Comparison of ENCODE assay signal across 7 mouse cellular contexts in the genomic region with DNA sequence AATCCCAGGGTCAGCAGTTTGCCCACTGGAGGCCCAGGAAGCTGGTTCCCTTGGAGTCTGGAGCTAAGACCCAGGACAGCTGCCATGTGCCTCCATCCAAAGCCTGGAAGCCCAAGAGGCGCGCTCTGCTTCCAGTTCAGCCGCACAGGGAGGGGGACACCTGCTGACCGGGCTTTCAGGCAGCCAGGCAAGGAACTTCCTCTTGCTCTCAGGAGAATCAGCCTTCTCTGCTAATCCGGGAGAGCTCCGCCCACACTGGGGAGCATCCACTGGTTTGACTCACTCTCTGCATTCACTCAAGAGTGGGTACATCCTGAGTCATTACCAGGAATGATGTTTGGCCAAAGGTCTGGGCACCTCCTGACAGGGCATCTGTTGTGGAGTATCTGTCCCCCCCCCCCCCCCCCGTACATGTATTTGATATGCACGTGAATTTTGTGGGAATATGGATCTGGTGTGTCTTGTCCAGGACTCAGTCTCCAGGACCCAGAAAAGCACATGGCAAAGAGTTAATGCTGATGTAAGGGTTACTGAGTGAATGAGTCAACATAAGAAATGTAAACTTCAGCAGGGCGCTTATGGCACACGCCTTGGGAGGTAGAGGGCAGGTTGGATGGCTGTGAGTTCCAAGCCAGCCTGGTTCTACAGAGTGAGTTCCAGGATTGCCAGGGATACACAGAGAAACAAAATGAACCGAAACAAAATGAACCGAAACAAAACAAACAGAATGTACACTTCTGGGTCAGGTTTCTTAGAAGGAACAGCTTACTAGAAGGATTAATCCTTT.
DNase-seq lines count a peak whose midpoint lies in the region.

No protein-coding gene starts in this region.

- DNase-seq in lung, adult 18-20 months = peak; percentile 38 to 57
- DNase-seq in lung, postnatal 10 days = no peak
- peak; percentile 33 for DNase-seq in MEL-GATA-1-ER (ENCODE audit: extremely low read depth, low read depth)
- peak; percentile 91 for DNase-seq in brain, adult 2 months (ENCODE audit: low read depth, low spot score)
- DNase-seq in retina, postnatal 1 day = peak; percentile 74
- no peak for DNase-seq in cerebellum, adult 18-20 months
- DNase-seq in kidney, adult 18-20 months = no peak

Comparison
In these comparisons a context has a peak if more than half of its experiments do, and no peak if none do; other contexts are left out.
1. DNase-seq: peak in lung, adult 18-20 months (2 of 2), MEL-GATA-1-ER (single experiment), brain, adult 2 months (single experiment) and retina, postnatal 1 day (single experiment); none in lung, postnatal 10 days (single experiment), cerebellum, adult 18-20 months (0 of 2) and kidney, adult 18-20 months (single experiment).